Mouse (Mus musculus): ENCODE data around the gene Myo1a. TPM values are rescaled to one million over a fixed set of nuclear protein-coding genes. Genes with fewer than 3 reads are reported as not detected.
"Not testable (repeated sequence)": the region's sequence is repeated elsewhere in the genome, so short reads cannot be mapped to it uniquely, and the experiment has no call there.

Gene Myo1a
- polyA plus RNA-seq, 1 experiment from 2014 or later: 33.8 TPM

DNA sequence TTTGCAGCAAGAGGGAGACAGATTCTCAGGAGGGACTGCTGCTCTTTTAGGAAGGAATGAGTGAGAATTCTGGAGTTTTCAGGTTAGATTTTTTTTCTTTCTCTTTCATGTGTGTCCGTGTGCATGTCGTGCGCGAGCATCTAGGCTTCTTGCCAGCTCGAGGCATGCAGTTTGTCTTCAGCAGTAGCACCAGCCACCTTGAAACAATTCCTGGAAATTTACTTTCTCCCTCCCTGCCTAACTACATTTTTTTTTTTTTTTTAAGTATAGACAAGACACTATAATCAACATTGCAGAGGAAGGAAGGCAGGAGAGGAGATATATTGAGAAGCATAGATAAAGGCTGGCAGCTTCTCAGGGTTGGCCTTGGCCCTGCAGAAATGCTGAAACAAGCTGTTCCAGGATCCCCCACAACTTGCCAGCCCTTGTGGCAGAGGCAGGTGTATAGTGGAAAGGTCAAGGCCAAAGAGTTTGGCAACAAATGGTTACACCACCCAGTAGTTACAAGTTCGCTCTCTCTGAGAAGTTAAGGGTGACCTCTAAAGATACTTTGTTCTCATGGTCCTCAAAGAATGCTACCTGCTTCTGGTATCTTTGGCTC is 49.7 kb downstream of the Myo1a start:
- no peak for ATAC-seq
- Histone ChIP-seq H3K4me1 (replicated peaks) (peaks cover 7% of the 10 kb centered on the region; the same call in 1 of the 2 replicates), H3K9ac (no peak overlapping the region), H3K36me3 (no peaks in the 10 kb centered on the region), H3K27me3 (replicated peaks) (no peaks in the 10 kb centered on the region), H3K4me3 (replicated peaks) (no peak overlapping the region), H3K9me3 (no peaks in the 10 kb centered on the region), H3K27ac (no peak overlapping the region), H3K4me2 (replicated peaks) (no peak overlapping the region)
- 67% methylated on average over 6 of the region's 6 CpGs for WGBS

DNA sequence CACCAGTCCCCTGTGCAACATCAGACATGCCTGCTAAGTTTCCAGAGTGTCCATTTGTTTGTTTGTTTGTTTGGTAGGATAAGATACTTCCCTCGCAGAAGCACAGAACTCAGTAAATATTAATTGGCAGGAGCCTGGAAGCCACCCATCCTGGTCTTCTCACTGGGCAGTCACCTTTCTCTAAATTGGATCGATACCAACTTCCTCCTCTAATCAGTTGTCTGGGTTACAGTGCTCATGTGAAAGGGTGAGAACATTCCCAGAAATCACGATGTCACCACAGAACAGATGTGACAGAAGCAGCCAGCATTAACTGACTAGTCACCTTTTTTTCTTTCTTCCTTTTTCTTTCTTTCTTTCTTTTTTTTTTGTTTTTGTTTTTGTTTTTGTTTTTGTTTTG is 50.3 kb downstream of the Myo1a start:
- Histone ChIP-seq H3K36me3 (no peaks in the 10 kb centered on the region), H3K9me3 (no peaks in the 10 kb centered on the region), H3K27ac (no peak overlapping the region), H3K4me1 (replicated peaks) (peaks cover 7% of the 10 kb centered on the region; the same call in 1 of the 2 replicates), H3K4me2 (replicated peaks) (no peak overlapping the region), H3K4me3 (replicated peaks) (no peak overlapping the region), H3K27me3 (replicated peaks) (no peaks in the 10 kb centered on the region), H3K9ac (no peak overlapping the region)
- ATAC-seq: no peak
- 65% methylated on average over 3 of the region's 3 CpGs for WGBS

DNA sequence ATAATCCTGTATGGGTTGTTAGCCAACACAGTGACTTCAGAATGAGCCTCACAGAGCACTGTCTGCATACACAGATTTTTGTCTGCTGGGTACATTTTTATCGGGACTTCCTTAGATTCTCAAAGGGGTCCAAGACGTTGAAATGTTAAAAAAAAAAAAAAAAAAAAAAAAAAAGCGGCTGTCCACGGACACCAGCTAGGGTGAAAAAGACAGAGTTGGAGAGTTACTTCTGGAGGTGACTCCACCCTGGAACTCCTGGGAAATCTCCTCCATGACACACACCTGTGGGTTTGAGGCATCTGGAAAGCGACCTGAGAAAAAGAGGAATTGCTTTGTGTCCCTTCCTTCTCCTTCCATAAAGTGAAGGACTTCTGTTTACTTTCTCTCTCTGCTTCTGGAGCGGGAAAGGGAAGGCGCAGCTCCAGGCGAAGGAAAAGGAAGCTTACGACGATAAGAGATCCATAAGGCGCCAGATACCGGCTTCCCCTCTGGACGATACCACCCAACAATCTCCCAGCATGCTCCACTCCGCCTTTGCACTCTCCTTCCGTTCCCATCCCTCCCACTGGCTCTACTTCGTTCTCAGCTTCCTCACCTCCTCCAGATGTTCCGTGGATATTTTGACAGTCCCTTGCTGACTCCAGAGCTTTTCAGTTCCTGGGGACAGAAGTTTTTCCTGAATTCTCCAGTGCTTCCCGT is 50.9 kb downstream of the Myo1a start:
- no peaks in the 10 kb centered on the region for H3K36me3 ChIP-seq
- peak overlapping the region; percentile 7 for H3K4me3 ChIP-seq (replicated peaks)
- peak overlapping the region; percentile 54 for H3K4me2 ChIP-seq (replicated peaks)
- H3K4me1 ChIP-seq (replicated peaks): peaks cover 7% of the 10 kb centered on the region; the same call in 1 of the 2 replicates
- ATAC-seq: peak; percentile 60
- 20% methylated on average over 18 of the region's 18 CpGs for WGBS
- peak overlapping the region; percentile 34; the same call in 1 of the 2 replicates for H3K9ac ChIP-seq
- no peaks in the 10 kb centered on the region for H3K9me3 ChIP-seq
- peak overlapping the region; percentile 13; the same call in 1 of the 2 replicates for H3K27ac ChIP-seq
- H3K27me3 ChIP-seq (replicated peaks): no peaks in the 10 kb centered on the region

DNA sequence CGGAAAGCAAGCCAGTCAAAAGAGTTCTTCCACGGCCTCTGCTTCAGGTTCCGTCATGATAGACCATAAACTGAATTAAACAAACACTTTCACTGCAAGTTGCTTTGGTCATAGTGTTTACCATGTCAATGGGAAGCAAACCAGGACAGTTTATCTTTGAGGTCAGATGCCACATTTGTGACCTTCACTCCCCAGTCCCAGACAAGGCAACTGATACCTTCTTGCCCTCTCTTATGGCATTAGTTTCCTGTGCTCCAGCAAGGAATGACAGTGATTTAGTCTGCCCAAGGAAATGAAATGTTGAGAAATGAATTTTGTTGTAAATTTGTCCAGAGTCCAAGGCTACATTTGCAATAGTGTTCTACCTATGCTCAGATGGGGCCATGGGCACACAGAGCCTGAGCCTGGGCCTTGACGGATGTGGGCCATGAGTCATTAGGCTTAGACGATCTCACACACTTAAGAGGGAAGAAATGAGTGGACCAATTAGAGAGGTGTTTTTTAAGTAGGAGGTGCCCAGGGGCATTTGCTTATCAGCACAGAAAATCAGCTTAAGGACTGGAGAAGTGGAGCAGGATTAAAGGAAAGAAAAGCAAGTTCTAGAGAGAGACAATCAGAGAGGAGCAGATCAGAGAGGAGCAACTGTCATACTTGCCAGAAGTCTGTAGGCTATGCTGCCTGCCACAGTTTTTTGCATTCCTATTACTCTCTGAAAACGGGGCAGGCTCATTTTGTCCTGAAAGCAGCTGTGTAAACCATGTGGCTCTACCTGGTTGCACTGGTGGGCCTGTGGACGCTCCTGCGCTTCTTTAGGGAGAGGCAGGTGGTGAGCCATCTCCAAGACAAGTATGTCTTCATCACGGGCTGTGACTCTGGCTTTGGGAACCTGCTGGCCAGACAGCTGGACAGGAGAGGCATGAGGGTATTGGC is 54.5 kb downstream of the Myo1a start, which contains the start of the genes Rdh1 and Rdh16f1:
Gene Rdh1 (plus strand): TSS at position 541 of the 930 bp plus-strand sequence.
Gene Rdh16f1 (plus strand): TSS at position 607 of the 930 bp plus-strand sequence.
- no peak within 1 kb of the TSS for H3K4me3 ChIP-seq (replicated peaks)
- no peaks in the 10 kb centered on the region for H3K36me3 ChIP-seq
- H3K9me3 ChIP-seq: no peaks in the 10 kb centered on the region
- H3K9ac ChIP-seq: no peak within 1 kb of the TSS
- H3K27ac ChIP-seq: no peak within 1 kb of the TSS
- no peak for ATAC-seq
- 60% methylated on average over 9 of the region's 9 CpGs for whole genome bisulfite sequencing
- H3K4me2 ChIP-seq (replicated peaks): no peak within 1 kb of the TSS
- peaks cover 12% of the 10 kb centered on the region; the same call in 1 of the 2 replicates for H3K4me1 ChIP-seq (replicated peaks)
- H3K27me3 ChIP-seq (replicated peaks): no peaks in the 10 kb centered on the region

DNA sequence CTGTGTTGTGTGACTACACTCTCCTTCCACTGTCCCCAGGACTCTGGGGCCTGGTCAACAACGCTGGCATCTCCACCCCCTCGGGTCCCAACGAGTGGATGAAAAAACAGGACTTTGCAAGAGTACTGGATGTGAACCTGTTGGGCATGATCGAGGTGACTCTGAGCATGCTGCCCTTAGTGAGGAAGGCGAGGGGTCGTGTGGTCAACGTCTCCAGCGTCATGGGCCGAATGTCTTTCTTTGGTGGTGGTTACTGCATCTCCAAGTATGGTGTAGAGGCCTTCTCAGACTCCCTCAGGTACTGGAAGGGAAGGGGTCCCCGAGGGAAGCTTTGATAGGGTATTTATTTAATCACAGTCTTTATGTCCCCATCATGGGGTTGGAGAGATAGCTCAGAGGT is 58.0 kb downstream of the Myo1a start:
- H3K27ac ChIP-seq, H3K9me3 ChIP-seq: not testable (repeated sequence)
- 87% methylated on average over 10 of the region's 10 CpGs for WGBS

DNA sequence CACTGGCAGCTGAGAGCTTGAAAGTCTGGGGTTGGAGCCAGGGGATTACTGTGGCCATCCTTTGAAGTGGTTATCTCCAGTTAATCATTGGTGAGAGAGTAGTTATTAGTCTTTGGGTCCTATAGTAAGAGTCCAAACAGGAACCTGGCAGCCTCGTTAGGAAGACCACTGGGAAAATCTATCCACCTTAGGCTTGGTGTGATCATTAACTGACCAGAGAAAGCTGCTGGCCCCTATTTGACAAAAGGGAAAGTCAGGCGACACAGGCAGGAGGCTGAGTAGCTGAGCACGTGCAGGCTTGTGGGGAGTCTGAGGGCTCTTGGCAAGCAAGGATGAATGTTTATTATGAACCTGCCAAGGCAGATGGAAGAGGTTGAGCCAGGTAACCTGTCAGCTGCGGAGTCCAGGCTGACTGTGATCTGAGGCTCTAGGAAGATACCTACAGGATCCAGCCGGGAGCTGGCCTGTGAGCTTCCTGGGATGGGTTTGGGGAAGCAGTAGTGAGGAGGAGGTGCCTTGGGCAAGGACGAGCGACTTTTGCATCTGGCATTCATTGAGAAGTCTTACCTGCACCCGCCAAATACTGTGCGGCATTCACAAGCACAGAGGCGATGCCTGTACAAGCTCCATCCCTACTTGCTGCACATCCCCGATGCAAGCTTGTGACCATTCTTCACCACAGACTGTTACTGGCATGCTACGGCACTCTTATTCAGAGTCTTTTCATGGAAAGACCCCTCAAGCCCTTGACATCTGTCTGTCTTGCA is 59.1 kb downstream of the Myo1a start:
- ATAC-seq: peak; percentile 76
- no peak overlapping the region for H3K27ac ChIP-seq
- H3K36me3 ChIP-seq: no peaks in the 10 kb centered on the region
- H3K4me2 ChIP-seq (replicated peaks): 0 out of 2 replicates have a peak overlapping the region, but pooled peaks have one; percentile 3
- no peaks in the 10 kb centered on the region for H3K27me3 ChIP-seq (replicated peaks)
- H3K9ac ChIP-seq: no peak overlapping the region
- H3K4me3 ChIP-seq (replicated peaks): no peak overlapping the region
- H3K4me1 ChIP-seq (replicated peaks): 0 out of 2 replicates have a peak, but pooled peaks cover 6% of the 10 kb centered on the region
- H3K9me3 ChIP-seq: no peaks in the 10 kb centered on the region
- WGBS: 45% methylated on average over 12 of the region's 12 CpGs

More for the DNA sequence above, 58.0 kb downstream of the Myo1a start:
- H3K4me1 ChIP-seq (replicated peaks); H3K4me2 ChIP-seq (replicated peaks); H3K36me3 ChIP-seq; H3K9ac ChIP-seq; ATAC-seq; H3K4me3 ChIP-seq (replicated peaks); H3K27me3 ChIP-seq (replicated peaks): not testable (repeated sequence)

DNA sequence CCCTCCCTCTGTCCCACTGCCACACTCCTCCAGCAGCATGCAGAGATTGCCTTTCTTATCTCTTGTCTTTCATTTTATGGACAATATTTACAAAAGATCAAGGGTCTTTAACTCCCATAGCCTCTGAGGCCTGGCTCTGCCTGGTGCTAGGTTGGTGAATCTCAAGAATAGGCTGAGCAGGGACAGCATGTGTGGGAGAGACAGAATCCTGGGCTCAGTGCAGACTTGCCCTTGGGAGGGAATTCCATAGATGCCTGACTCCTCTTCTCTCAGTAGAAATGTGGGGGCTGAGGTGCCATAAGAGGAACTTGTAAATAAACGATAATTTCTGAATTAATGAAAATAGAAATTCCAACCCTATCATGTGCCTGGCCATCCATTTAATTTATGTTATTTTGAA is 61.6 kb downstream of the Myo1a start:
- ATAC-seq: no peak
- 79% methylated on average over 1 of the region's 1 CpGs for WGBS
- Histone ChIP-seq H3K4me3 (replicated peaks) (no peak overlapping the region), H3K4me1 (replicated peaks) (0 out of 2 replicates have a peak, but pooled peaks cover 6% of the 10 kb centered on the region), H3K27me3 (replicated peaks) (no peaks in the 10 kb centered on the region), H3K4me2 (replicated peaks) (no peak overlapping the region), H3K9me3 (no peaks in the 10 kb centered on the region), H3K9ac (no peak overlapping the region), H3K27ac (no peak overlapping the region), H3K36me3 (no peaks in the 10 kb centered on the region)

Other genes starting within 250 kb of the Myo1a start
- 0.41 and 0.74 TPM in 2 replicates for gene Stac3, start 203.5 kb upstream of the Myo1a start, polyA plus RNA-seq (2015; fragmentation: Nextera tagmentation; extraction: Ambion mirVana)
- gene Ndufa4l2, start 190.2 kb upstream of the Myo1a start, polyA plus RNA-seq (2015; fragmentation: Nextera tagmentation; extraction: Ambion mirVana): 52.7 and 53.8 TPM in 2 replicates
- 147 and 149 TPM in 2 replicates for gene Shmt2, start 182.7 kb upstream of the Myo1a start, polyA plus RNA-seq (2015; fragmentation: Nextera tagmentation; extraction: Ambion mirVana)
- 4.9 and 5.7 TPM in 2 replicates for gene Nxph4, start 170.6 kb upstream of the Myo1a start, polyA plus RNA-seq (2015; fragmentation: Nextera tagmentation; extraction: Ambion mirVana)
- gene Lrp1, start 84.0 kb upstream of the Myo1a start, polyA plus RNA-seq (2015; fragmentation: Nextera tagmentation; extraction: Ambion mirVana): 67.2 and 77.1 TPM in 2 replicates
- 37.7 and 39.9 TPM in 2 replicates for gene Stat6, start 62.2 kb upstream of the Myo1a start, polyA plus RNA-seq (2015; fragmentation: Nextera tagmentation; extraction: Ambion mirVana)
- gene Nemp1, start 38.3 kb upstream of the Myo1a start, polyA plus RNA-seq (2015; fragmentation: Nextera tagmentation; extraction: Ambion mirVana): 5.7 and 6.9 TPM in 2 replicates
- 8.3 and 8.7 TPM in 2 replicates for gene Nab2, start 36.6 kb upstream of the Myo1a start, polyA plus RNA-seq (2015; fragmentation: Nextera tagmentation; extraction: Ambion mirVana)
- 2.3 and 4.1 TPM in 2 replicates for gene Tac2, start 19.3 kb downstream of the Myo1a start, polyA plus RNA-seq (2015; fragmentation: Nextera tagmentation; extraction: Ambion mirVana)
- gene Zbtb39, start 34.4 kb downstream of the Myo1a start, polyA plus RNA-seq (2015; fragmentation: Nextera tagmentation; extraction: Ambion mirVana): 2.6 and 2.7 TPM in 2 replicates
- 1.8 and 2.0 TPM in 2 replicates for gene Gpr182, start 46.6 kb downstream of the Myo1a start, polyA plus RNA-seq (2015; fragmentation: Nextera tagmentation; extraction: Ambion mirVana)
- 0.04 TPM in 1 of 2 replicates, not detected in the other for gene Rdh1, start 54.6 kb downstream of the Myo1a start, polyA plus RNA-seq (2015; fragmentation: Nextera tagmentation; extraction: Ambion mirVana)
- gene Rdh16f1, start 54.6 kb downstream of the Myo1a start, polyA plus RNA-seq (2015; fragmentation: Nextera tagmentation; extraction: Ambion mirVana): 0.19 TPM in 1 of 2 replicates, not detected in the other
- gene Rdh9, start 71.2 kb downstream of the Myo1a start, polyA plus RNA-seq (2015; fragmentation: Nextera tagmentation; extraction: Ambion mirVana): 0.13 TPM in 1 of 2 replicates, not detected in the other
- not detected in 2 replicates for gene Rdh16, start 96.0 kb downstream of the Myo1a start, polyA plus RNA-seq (2015; fragmentation: Nextera tagmentation; extraction: Ambion mirVana)
- gene Rdh19, start 144.8 kb downstream of the Myo1a start, polyA plus RNA-seq (2015; fragmentation: Nextera tagmentation; extraction: Ambion mirVana): not detected in 2 replicates
- gene Rdh16f2, start 161.3 kb downstream of the Myo1a start, polyA plus RNA-seq (2015; fragmentation: Nextera tagmentation; extraction: Ambion mirVana): 0.19 and 0.34 TPM in 2 replicates
- gene Rdh7, start 183.6 kb downstream of the Myo1a start, polyA plus RNA-seq (2015; fragmentation: Nextera tagmentation; extraction: Ambion mirVana): 0.35 and 0.63 TPM in 2 replicates
- 0.16 and 0.26 TPM in 2 replicates for gene Sdr9c7, start 193.3 kb downstream of the Myo1a start, polyA plus RNA-seq (2015; fragmentation: Nextera tagmentation; extraction: Ambion mirVana)